In genomic region chr3:135903366-135903765, GRCm38 (mm10) we compare ENCODE assay signal across 17 mouse cellular contexts.
DNase-seq lines count a peak whose midpoint lies in the region; ATAC-seq and TF ChIP-seq lines count a peak whose summit lies in the region.
"Had no signal": no experiment of that assay in that cellular context is flagged by ENCODE, and none has a peak within 500 bp of the region (broad histone marks: within the 10 kb centered on the region; RNA-seq: fewer than 3 reads in every experiment).

No protein-coding gene starts in this region.

- 95% methylated on average over 1 of the region's 1 CpGs for WGBS in kidney, postnatal 0 days
- 78% methylated on average over 1 of the region's 1 CpGs for WGBS in hindbrain, postnatal 0 days

- no peak for DNase-seq in kidney, postnatal 0 days (ENCODE audit: low spot score)
- DNase-seq in kidney, adult 11 months, result no peak
- peak; percentile 20 for DNase-seq in 3T3-L1 (ENCODE audit: low read depth, low spot score)
- DNase-seq in 416B (ENCODE audit: low read depth), result peak; percentile 31
- peak; percentile 29 for DNase-seq in NIH3T3 (ENCODE audit: low read depth)
- DNase-seq in hindbrain, postnatal 0 days (ENCODE audit: low spot score), result no peak
- DNase-seq: cerebellum, adult 9-11 months; heart, postnatal 4 days; thymus, postnatal 36 days had no signal

- no peak overlapping the region for H3K27ac ChIP-seq in kidney, postnatal 0 days
- H3K27ac ChIP-seq in hindbrain, postnatal 0 days, result no peak overlapping the region
- H3K27ac ChIP-seq: forebrain, embryonic 12.5 days; heart, embryonic 13.5 days; limb, embryonic 12.5 days; lung, embryonic 15.5 days; macrophage; neural tube, embryonic 15.5 days had no signal

- no peaks in the 10 kb centered on the region for H3K36me3 ChIP-seq in kidney, postnatal 0 days (ENCODE audit: insufficient read depth, low read length)
- H3K36me3 ChIP-seq in hindbrain, postnatal 0 days (ENCODE audit: insufficient read depth, low read length), result no peaks in the 10 kb centered on the region
- H3K36me3 ChIP-seq: forebrain, embryonic 12.5 days; heart, embryonic 13.5 days; limb, embryonic 12.5 days; lung, embryonic 15.5 days; neural tube, embryonic 15.5 days had no signal

- no peaks in the 10 kb centered on the region for H3K27me3 ChIP-seq in kidney, postnatal 0 days (ENCODE audit: insufficient read depth, low read length)
- H3K27me3 ChIP-seq in hindbrain, postnatal 0 days (ENCODE audit: insufficient read depth, low read length), result no peaks in the 10 kb centered on the region
- H3K27me3 ChIP-seq: forebrain, embryonic 12.5 days; heart, embryonic 13.5 days; limb, embryonic 12.5 days; lung, embryonic 15.5 days; neural tube, embryonic 15.5 days had no signal

- no peak overlapping the region for H3K9ac ChIP-seq in kidney, postnatal 0 days (ENCODE audit: low read depth, low read length)
- no peak overlapping the region for H3K9ac ChIP-seq in hindbrain, postnatal 0 days (replicated peaks; ENCODE audit: low read length)
- H3K9ac ChIP-seq: forebrain, embryonic 12.5 days; heart, embryonic 13.5 days; limb, embryonic 12.5 days; lung, embryonic 15.5 days; neural tube, embryonic 15.5 days had no signal

- H3K4me3 ChIP-seq in kidney, postnatal 0 days (replicated peaks; ENCODE audit: low read depth, low read length), result no peak overlapping the region
- H3K4me3 ChIP-seq in hindbrain, postnatal 0 days (ENCODE audit: low read length), result no peak overlapping the region
- H3K4me3 ChIP-seq: forebrain, embryonic 12.5 days; heart, embryonic 13.5 days; limb, embryonic 12.5 days; lung, embryonic 15.5 days; neural tube, embryonic 15.5 days had no signal

- ATAC-seq in kidney, postnatal 0 days (replicated peaks; ENCODE audit: low FRiP score, low read depth), result no peak
- no peak for ATAC-seq in erythroblast, adult 5-6 weeks (replicated peaks; ENCODE audit: low FRiP score, poor library complexity, severe bottlenecking)
- no peak for ATAC-seq in hindbrain, postnatal 0 days

- TF ChIP-seq CTCF in kidney, postnatal 0 days (IDR thresholded peaks at IDR 0.05; ENCODE audit: low read depth), result peak; percentile 34; the same call in 1 of the 2 replicates
- no peak for TF ChIP-seq CTCF in hindbrain, postnatal 0 days (IDR thresholded peaks at IDR 0.05; ENCODE audit: low read depth)

- H3K4me2 ChIP-seq in kidney, postnatal 0 days (ENCODE audit: low read length), result no peak overlapping the region
- H3K4me2 ChIP-seq in hindbrain, postnatal 0 days (ENCODE audit: low read depth, low read length), result no peak overlapping the region
- H3K4me2 ChIP-seq: forebrain, embryonic 12.5 days; heart, embryonic 13.5 days; limb, embryonic 12.5 days; lung, embryonic 15.5 days; midbrain, embryonic 11.5 days; neural tube, embryonic 15.5 days had no signal

- no peaks in the 10 kb centered on the region for H3K9me3 ChIP-seq in kidney, postnatal 0 days (replicated peaks; ENCODE audit: low read length)
- H3K9me3 ChIP-seq in hindbrain, postnatal 0 days (ENCODE audit: low read length), result no peaks in the 10 kb centered on the region
- H3K9me3 ChIP-seq: forebrain, embryonic 12.5 days; heart, embryonic 13.5 days; limb, embryonic 12.5 days; lung, embryonic 15.5 days; neural tube, embryonic 15.5 days had no signal

- H3K4me1 ChIP-seq in kidney, postnatal 0 days (replicated peaks; ENCODE audit: insufficient read depth, low read length), result no peaks in the 10 kb centered on the region
- no peaks in the 10 kb centered on the region for H3K4me1 ChIP-seq in hindbrain, postnatal 0 days (ENCODE audit: insufficient read depth, low read length)
- H3K4me1 ChIP-seq: forebrain, embryonic 12.5 days; limb, embryonic 12.5 days; lung, embryonic 15.5 days; neural tube, embryonic 15.5 days had no signal

Comparison
In these comparisons a context has a peak if more than half of its experiments do, and no peak if none do; other contexts are left out.
1. DNase-seq: peak in 3T3-L1 (single experiment), 416B (single experiment) and NIH3T3 (single experiment); none in kidney, postnatal 0 days (single experiment), kidney, adult 11 months (single experiment) and hindbrain, postnatal 0 days (single experiment).